Mouse (Mus musculus) splenic B cell, adult 2 months (primary cell): ENCODE data around the gene Astl.

Experiments used
- DNase-seq: peaks from one replicate; pipeline ENCODE4 v3.0.0-alpha.2; 2011; ENCODE audit warnings: low read depth, low spot score
- H3K27me3 ChIP-seq: 2 replicates; pipeline ENCODE4 v1.6.1; 2012; ENCODE audit warnings: mild to moderate bottlenecking, low read length, moderate library complexity, mixed read lengths; ENCODE audit not compliant: control insufficient read depth, poor library complexity, insufficient read depth, severe bottlenecking
- H3K36me3 ChIP-seq: 2 replicates; pipeline ENCODE4 v1.6.1; 2012; ENCODE audit warnings: mild to moderate bottlenecking, low read length, moderate library complexity, mixed read lengths; ENCODE audit not compliant: control insufficient read depth, poor library complexity, insufficient read depth, severe bottlenecking

Gene Astl

GRCm38 (mm10) chr2:127390846-127391245 is 52.4 kb downstream of the Astl start:
- H3K36me3 ChIP-seq = no peaks in the 10 kb centered on the region
- no peak for DNase-seq

GRCm38 (mm10) chr2:127391323-127391722 is 52.9 kb downstream of the Astl start:
- Histone ChIP-seq H3K27me3 (no peaks in the 10 kb centered on the region), H3K36me3 (no peaks in the 10 kb centered on the region)
- no peak for DNase-seq

More at GRCm38 (mm10) chr2:127390846-127391245, 52.4 kb downstream of the Astl start:
- H3K27me3 ChIP-seq = no peaks in the 10 kb centered on the region

GRCm38 (mm10) chr2:127394606-127395161 is 56.2 kb downstream of the Astl start:
- Histone ChIP-seq H3K36me3 (no peaks in the 10 kb centered on the region), H3K27me3 (no peaks in the 10 kb centered on the region)
- no peak for DNase-seq

- no peaks in the 10 kb centered on the region for H3K27me3 ChIP-seq
- DNase-seq = no peak
These were observed 60.3 kb downstream of the Astl start for GRCm38 (mm10) chr2:127398738-127399137.

More at GRCm38 (mm10) chr2:127398738-127399137, 60.3 kb downstream of the Astl start:
- no peaks in the 10 kb centered on the region for H3K36me3 ChIP-seq
